9 mouse cellular contexts compared by ENCODE assay signal in genomic region chr2:73264611-73265195, GRCm38 (mm10). TPM values are rescaled to one million over a fixed set of nuclear protein-coding genes. Genes with fewer than 3 reads are reported as not detected.
DNase-seq lines count a peak whose midpoint lies in the region; ATAC-seq and TF ChIP-seq lines count a peak whose summit lies in the region.
"Had no signal": no experiment of that assay in that cellular context is flagged by ENCODE, and none has a peak within 500 bp of the region (broad histone marks: within the 10 kb centered on the region; RNA-seq: fewer than 3 reads in every experiment).

No protein-coding gene starts in this region.

- no peak for ATAC-seq in lung, postnatal 0 days
- ATAC-seq in forebrain, embryonic 13.5 days = peak; percentile 23; the same call in 1 of the 2 replicates
- no peak for ATAC-seq in limb, embryonic 12.5 days (ENCODE audit: insufficient number of reproducible peaks, insufficient read depth, low FRiP score, low TSS enrichment, low read depth)

- WGBS in lung, postnatal 0 days = 5% methylated on average over 10 of the region's 11 CpGs
- 6% methylated on average over 11 of the region's 11 CpGs for WGBS in forebrain, embryonic 13.5 days
- 7% methylated on average over 11 of the region's 11 CpGs for WGBS in limb, embryonic 12.5 days

- H3K4me1 ChIP-seq in lung, postnatal 0 days (ENCODE audit: insufficient read depth, low read depth, low read length) = peaks cover 12% of the 10 kb centered on the region; the same call in 1 of the 2 replicates
- peaks cover 34% of the 10 kb centered on the region for H3K4me1 ChIP-seq in forebrain, embryonic 13.5 days
- peaks cover 42% of the 10 kb centered on the region for H3K4me1 ChIP-seq in limb, embryonic 12.5 days (replicated peaks)

- TF ChIP-seq CTCF in lung, postnatal 0 days (IDR thresholded peaks at IDR 0.05) = no peak

- intact Hi-C loops in left cerebral cortex, postnatal 36 days (cut with DNase I) = loop anchor here (10.0 kb wide), 1 partner anchor 540 kb away; no protein-coding TSS in a partner anchor

- H3K4me3 ChIP-seq in lung, postnatal 0 days (ENCODE audit: low read depth, low read length) = peak overlapping the region; percentile 12; the same call in 1 of the 2 replicates
- H3K4me3 ChIP-seq in forebrain, embryonic 13.5 days = peak overlapping the region; percentile 40; the same call in 1 of the 2 replicates
- H3K4me3 ChIP-seq in limb, embryonic 12.5 days (replicated peaks) = peak overlapping the region; percentile 52
- H3K4me3 ChIP-seq: myocyte had no signal

- no peak for TF ChIP-seq EP300 in lung, postnatal 0 days (IDR thresholded peaks at IDR 0.05)

- no peak overlapping the region for H3K9ac ChIP-seq in lung, postnatal 0 days (replicated peaks; ENCODE audit: low read depth)
- peak overlapping the region; percentile 47; the same call in 1 of the 2 replicates for H3K9ac ChIP-seq in forebrain, embryonic 13.5 days
- no peak overlapping the region for H3K9ac ChIP-seq in limb, embryonic 12.5 days (replicated peaks)

- H3K9me3 ChIP-seq in lung, postnatal 0 days (ENCODE audit: low read length) = no peaks in the 10 kb centered on the region
- peaks cover 4% of the 10 kb centered on the region; the same call in 1 of the 2 replicates for H3K9me3 ChIP-seq in forebrain, embryonic 13.5 days (replicated peaks)
- H3K9me3 ChIP-seq in limb, embryonic 12.5 days = peaks cover 4% of the 10 kb centered on the region; the same call in 1 of the 2 replicates

- H3K27ac ChIP-seq in lung, postnatal 0 days (ENCODE audit: low read length) = no peak overlapping the region
- H3K27ac ChIP-seq in forebrain, embryonic 13.5 days = no peak overlapping the region
- no peak overlapping the region for H3K27ac ChIP-seq in limb, embryonic 12.5 days

- H3K27me3 ChIP-seq in lung, postnatal 0 days (replicated peaks; ENCODE audit: insufficient read depth, low read length) = peaks cover 43% of the 10 kb centered on the region
- H3K27me3 ChIP-seq in forebrain, embryonic 13.5 days = peaks cover 68% of the 10 kb centered on the region
- peaks cover 73% of the 10 kb centered on the region for H3K27me3 ChIP-seq in limb, embryonic 12.5 days
- no peaks in the 10 kb centered on the region; the same call in none of the 2 replicates for H3K27me3 ChIP-seq in splenic B cell, adult 2 months (ENCODE audit: control insufficient read depth, insufficient read depth, low read length, poor library complexity, severe bottlenecking)

- no peak for DNase-seq in lung, postnatal 0 days (ENCODE audit: low spot score)
- DNase-seq in lung, adult 18-20 months = no peak
- DNase-seq in splenic B cell, adult 2 months (ENCODE audit: low read depth, low spot score) = peak; percentile 11
- DNase-seq in left cerebral cortex, postnatal 36 days (ENCODE audit: low spot score in 2 of 2) = no peak
- no peak for DNase-seq in thymus, adult 18-20 months
- DNase-seq: kidney, adult 9 months had no signal

- peak overlapping the region; percentile 54; the same call in 1 of the 2 replicates for H3K4me2 ChIP-seq in lung, postnatal 0 days (replicated peaks; ENCODE audit: low read depth, low read length)
- peak overlapping the region; percentile 65 for H3K4me2 ChIP-seq in forebrain, embryonic 13.5 days
- peak overlapping the region; percentile 84 for H3K4me2 ChIP-seq in limb, embryonic 12.5 days

- H3K36me3 ChIP-seq in lung, postnatal 0 days (ENCODE audit: insufficient read depth, low read length) = no peaks in the 10 kb centered on the region
- no peaks in the 10 kb centered on the region for H3K36me3 ChIP-seq in forebrain, embryonic 13.5 days (ENCODE audit: poor library complexity, severe bottlenecking)
- no peaks in the 10 kb centered on the region for H3K36me3 ChIP-seq in limb, embryonic 12.5 days
- H3K36me3 ChIP-seq in splenic B cell, adult 2 months (ENCODE audit: control insufficient read depth, insufficient read depth, low read length, poor library complexity, severe bottlenecking) = no peaks in the 10 kb centered on the region

RNA-seq across cellular contexts. Expression of gene Sp9, which starts 7.0 kb away (rescaled TPM):
- not detected in 2 replicates for polyA plus RNA-seq in lung, postnatal 0 days (2015; fragmentation: Nextera tagmentation; extraction: Ambion mirVana)
- polyA plus RNA-seq in forebrain, embryonic 13.5 days (2015; fragmentation: Nextera tagmentation; extraction: Ambion mirVana) = 10.6 and 15.4 TPM in 2 replicates
- 2.5 and 3.0 TPM in 2 replicates for polyA plus RNA-seq in limb, embryonic 12.5 days (2016; fragmentation: Nextera tagmentation; extraction: Ambion mirVana)
- total RNA-seq in left cerebral cortex, postnatal 36 days (2021) = 1 to 10 TPM; 2.8 to 4.6 TPM

RNA-seq across cellular contexts. Expression of gene Ola1, which starts 46.0 kb away (rescaled TPM):
- 30.4 and 30.6 TPM in 2 replicates for polyA plus RNA-seq in lung, postnatal 0 days (2015; fragmentation: Nextera tagmentation; extraction: Ambion mirVana)
- 104 and 115 TPM in 2 replicates for polyA plus RNA-seq in forebrain, embryonic 13.5 days (2015; fragmentation: Nextera tagmentation; extraction: Ambion mirVana)
- polyA plus RNA-seq in limb, embryonic 12.5 days (2016; fragmentation: Nextera tagmentation; extraction: Ambion mirVana) = 120 and 121 TPM in 2 replicates
- 100 to 1,000 TPM; 101 to 103 TPM for total RNA-seq in left cerebral cortex, postnatal 36 days (2021)

RNA-seq across cellular contexts. Expression of gene Scrn3, which starts 47.7 kb away (rescaled TPM):
- polyA plus RNA-seq in lung, postnatal 0 days (2015; fragmentation: Nextera tagmentation; extraction: Ambion mirVana) = 10.9 and 12.8 TPM in 2 replicates
- 9.5 and 10.5 TPM in 2 replicates for polyA plus RNA-seq in forebrain, embryonic 13.5 days (2015; fragmentation: Nextera tagmentation; extraction: Ambion mirVana)
- polyA plus RNA-seq in limb, embryonic 12.5 days (2016; fragmentation: Nextera tagmentation; extraction: Ambion mirVana) = 17.9 and 18.7 TPM in 2 replicates
- total RNA-seq in left cerebral cortex, postnatal 36 days (2021) = 10 to 100 TPM; 16.3 to 18.4 TPM

RNA-seq across cellular contexts. Expression of gene Cir1, which starts 47.8 kb away (rescaled TPM):
- polyA plus RNA-seq in lung, postnatal 0 days (2015; fragmentation: Nextera tagmentation; extraction: Ambion mirVana) = 38.9 and 39.3 TPM in 2 replicates
- 26.9 and 30.2 TPM in 2 replicates for polyA plus RNA-seq in forebrain, embryonic 13.5 days (2015; fragmentation: Nextera tagmentation; extraction: Ambion mirVana)
- polyA plus RNA-seq in limb, embryonic 12.5 days (2016; fragmentation: Nextera tagmentation; extraction: Ambion mirVana) = 26.0 and 27.3 TPM in 2 replicates
- 10 to 100 TPM; 24.3 to 28.3 TPM for total RNA-seq in left cerebral cortex, postnatal 36 days (2021)
